Mouse (Mus musculus) G1E (cell line): ENCODE measurements around the gene Colgalt1. TPM values are rescaled to one million over a fixed set of nuclear protein-coding genes. Genes with fewer than 3 reads are reported as not detected.
A peak's percentile ranks its signal among the peaks of the same experiment; 100 is the strongest.

Experiments
- ATAC-seq: 2 replicates; pipeline ENCODE4 v1.8.0; 2016; ENCODE audit warnings: mild to moderate bottlenecking; ENCODE audit not compliant: insufficient number of reproducible peaks, poor library complexity, low FRiP score, severe bottlenecking; ENCODE audit errors: extremely low read depth
- DNase-seq: peaks from one replicate; pipeline ENCODE4 v3.0.0; 2012; ENCODE audit warnings: low spot score
- H3K27me3 ChIP-seq: 2 replicates; pipeline ENCODE4 v1.6.1; 2012; ENCODE audit warnings: mild to moderate bottlenecking, low read length, inconsistent platforms; ENCODE audit not compliant: insufficient read depth
- H3K36me3 ChIP-seq: replicated peaks from 2 replicates; pipeline ENCODE3; 2012; ENCODE audit warnings: mild to moderate bottlenecking, inconsistent platforms
- H3K4me1 ChIP-seq: 2 replicates; pipeline ENCODE4 v1.6.1; 2012; ENCODE audit warnings: low read depth, low read length, inconsistent platforms, mixed read lengths; ENCODE audit not compliant: insufficient read depth
- H3K4me3 ChIP-seq: 2 replicates; pipeline ENCODE4 v1.5.1; 2012; ENCODE audit warnings: low read depth, mild to moderate bottlenecking, inconsistent platforms, low read length, moderate library complexity, mixed read lengths
- H3K9me3 ChIP-seq: replicated peaks from 2 replicates; pipeline ENCODE4 v1.6.1; 2012; ENCODE audit warnings: inconsistent platforms
- CTCF ChIP-seq: IDR thresholded peaks from 2 replicates; pipeline ENCODE4 v1.5.1; 2012; ENCODE audit warnings: low read depth, low read length, inconsistent platforms, mixed read lengths
- GATA1 ChIP-seq: IDR thresholded peaks from 2 replicates; pipeline ENCODE4 v1.6.1; 2012; ENCODE audit warnings: borderline replicate concordance, low read length, inconsistent platforms, mixed read lengths
- GATA2 ChIP-seq: IDR thresholded peaks from 2 replicates; pipeline ENCODE4 v1.6.1; 2012; ENCODE audit warnings: low read depth, low read length, inconsistent platforms, borderline replicate concordance
- POLR2AphosphoS5 ChIP-seq: IDR thresholded peaks from 2 replicates; pipeline ENCODE4 v1.6.1; 2012; ENCODE audit warnings: low read depth, low read length, inconsistent platforms; ENCODE audit not compliant: insufficient replicate concordance
- TAL1 ChIP-seq: conservative IDR thresholded peaks from 2 replicates; pipeline ENCODE4 v1.6.1; 2012; ENCODE audit warnings: low read depth, low read length, inconsistent platforms, mixed read lengths
- polyA plus RNA-seq: library from polyadenylated mRNA; stranded (reverse); fragments of >175 nt; gene quantifications from 2 replicates; pipeline ENCODE4 v1.2.3, GENCODE M21; 2012
- total RNA-seq, 2 experiments: library from RNA; stranded (forward) in 1 of 2; stranded (reverse) in 1 of 2; fragments of 200-1000 nt in 1 of 2; fragments of >200 nt in 1 of 2; fragmentation: Nextera tagmentation in 1 of 2; gene quantifications; 2 replicates each; pipeline ENCODE4 v1.2.3; 2014 to 2017

Colgalt1 gene
- total and polyA plus RNA-seq, 3 experiments: 30.5 to 38.7 (median 37.6) TPM

GRCm38 (mm10) chr8:71593556-71594323 lies 17.1 kb upstream of the Colgalt1 start:
- peaks cover 73% of the 10 kb centered on the region for H3K4me1 ChIP-seq
- peaks cover 75% of the 10 kb centered on the region for H3K36me3 ChIP-seq
- ATAC-seq: no peak
- TF ChIP-seq GATA2 (no peak), POLR2AphosphoS5 (no peak), CTCF (no peak), GATA1 (no peak), TAL1 (no peak)
- DNase-seq: no peak
- H3K4me3 ChIP-seq: peak overlapping the region; percentile 94; the same call in 1 of the 2 replicates
- no peaks in the 10 kb centered on the region for H3K9me3 ChIP-seq
- no peaks in the 10 kb centered on the region for H3K27me3 ChIP-seq

GRCm38 (mm10) chr8:71594324-71594722 lies 16.5 kb upstream of the Colgalt1 start:
- peaks cover 79% of the 10 kb centered on the region for H3K36me3 ChIP-seq
- H3K4me3 ChIP-seq: peak overlapping the region; percentile 94; the same call in 1 of the 2 replicates
- H3K4me1 ChIP-seq: peaks cover 73% of the 10 kb centered on the region
- H3K9me3 ChIP-seq: no peaks in the 10 kb centered on the region
- no peak for DNase-seq
- TF ChIP-seq POLR2AphosphoS5 (no peak), GATA1 (no peak), GATA2 (no peak), TAL1 (no peak), CTCF (no peak)
- no peak for ATAC-seq
- H3K27me3 ChIP-seq: no peaks in the 10 kb centered on the region

- peak; percentile 77 for DNase-seq
- TF ChIP-seq CTCF (peak; percentile 95), POLR2AphosphoS5 (no peak), GATA1 (no peak)
- Histone ChIP-seq H3K27me3 (no peaks in the 10 kb centered on the region), H3K36me3 (peaks cover 83% of the 10 kb centered on the region), H3K4me1 (peaks cover 60% of the 10 kb centered on the region), H3K4me3 (peak overlapping the region; percentile 50; the same call in 1 of the 2 replicates), H3K9me3 (no peaks in the 10 kb centered on the region)
- no peak for ATAC-seq
These were observed 14.9 kb upstream of the Colgalt1 start for GRCm38 (mm10) chr8:71595862-71596261.

- no peak for DNase-seq
- H3K27me3 ChIP-seq: no peaks in the 10 kb centered on the region
- ATAC-seq: no peak
- no peak overlapping the region; the same call in 1 of the 2 replicates for H3K4me3 ChIP-seq
- TF ChIP-seq POLR2AphosphoS5 (no peak), TAL1 (no peak), GATA2 (no peak), CTCF (no peak), GATA1 (no peak)
- peaks cover 55% of the 10 kb centered on the region for H3K4me1 ChIP-seq
- peaks cover 82% of the 10 kb centered on the region for H3K36me3 ChIP-seq
- H3K9me3 ChIP-seq: no peaks in the 10 kb centered on the region
These were observed 14.4 kb upstream of the Colgalt1 start for GRCm38 (mm10) chr8:71596384-71596783.

GRCm38 (mm10) chr8:71596798-71597197 lies 14.0 kb upstream of the Colgalt1 start:
- peaks cover 52% of the 10 kb centered on the region for H3K4me1 ChIP-seq
- peaks cover 83% of the 10 kb centered on the region for H3K36me3 ChIP-seq
- H3K9me3 ChIP-seq: no peaks in the 10 kb centered on the region
- ATAC-seq: no peak
- no peak overlapping the region for H3K4me3 ChIP-seq
- no peaks in the 10 kb centered on the region for H3K27me3 ChIP-seq
- peak; percentile 39 for DNase-seq
- TF ChIP-seq GATA1 (no peak), GATA2 (no peak), POLR2AphosphoS5 (no peak), CTCF (no peak), TAL1 (no peak)

GRCm38 (mm10) chr8:71597451-71597850 lies 13.3 kb upstream of the Colgalt1 start, which contains the start of gene Fam129c:
Fam129c (plus strand) TSS chr8:71597648.
- Histone ChIP-seq H3K27me3 (no peaks in the 10 kb centered on the region), H3K4me3 (no peak within 1 kb of the TSS; the same call in 1 of the 2 replicates), H3K36me3 (peaks cover 90% of the 10 kb centered on the region), H3K4me1 (peaks cover 52% of the 10 kb centered on the region), H3K9me3 (no peaks in the 10 kb centered on the region)
- ATAC-seq (no peak), DNase-seq (no peak)
- TF ChIP-seq TAL1: no peak
- TF ChIP-seq GATA2: no peak
- TF ChIP-seq CTCF: no peak
- TF ChIP-seq POLR2AphosphoS5: no peak
- no peak for TF ChIP-seq GATA1
